Mouse (Mus musculus): ENCODE data around the gene Pkn1. TPM values are rescaled to one million over a fixed set of nuclear protein-coding genes. Genes with fewer than 3 reads are reported as not detected.

Pkn1 gene
- polyA plus RNA-seq, 1 experiment from 2014 or later: 37.0 TPM

GRCm38 (mm10) chr8:83695351-83696106 lies 3.5 kb downstream of the Pkn1 start:
- H3K4me3 ChIP-seq (ENCODE audit: low read depth, low read length): no peak overlapping the region
- no peaks in the 10 kb centered on the region for H3K9me3 ChIP-seq (ENCODE audit: control insufficient read depth)
- H3K9ac ChIP-seq (ENCODE audit: low read depth, low read length): no peak overlapping the region
- H3K27ac ChIP-seq (ENCODE audit: low read depth, low read length): no peak overlapping the region
- no peaks in the 10 kb centered on the region for H3K27me3 ChIP-seq (replicated peaks; ENCODE audit: control insufficient read depth, insufficient read depth, low read length)
- TF ChIP-seq CTCF (IDR thresholded peaks at IDR 0.05; ENCODE audit: low read depth): no peak
- ATAC-seq: no peak
- peaks cover 27% of the 10 kb centered on the region for H3K36me3 ChIP-seq (ENCODE audit: control insufficient read depth, insufficient read depth)
- peak overlapping the region; percentile 24; the same call in 1 of the 2 replicates for H3K4me2 ChIP-seq (replicated peaks; ENCODE audit: low read depth)
- WGBS: 64% methylated on average over 17 of the region's 17 CpGs
- no peaks in the 10 kb centered on the region for H3K4me1 ChIP-seq (replicated peaks; ENCODE audit: control insufficient read depth, insufficient read depth, low read length)

- no peak overlapping the region for H3K9ac ChIP-seq (ENCODE audit: low read depth, low read length)
- no peak for ATAC-seq
- 64% methylated on average over 11 of the region's 11 CpGs for WGBS
- H3K27me3 ChIP-seq (replicated peaks; ENCODE audit: control insufficient read depth, insufficient read depth, low read length): no peaks in the 10 kb centered on the region
- no peak overlapping the region; the same call in 1 of the 2 replicates for H3K27ac ChIP-seq (ENCODE audit: low read depth, low read length)
- no peaks in the 10 kb centered on the region for H3K9me3 ChIP-seq (ENCODE audit: control insufficient read depth)
- no peak overlapping the region for H3K4me2 ChIP-seq (replicated peaks; ENCODE audit: low read depth)
- peaks cover 36% of the 10 kb centered on the region for H3K36me3 ChIP-seq (ENCODE audit: control insufficient read depth, insufficient read depth)
- no peaks in the 10 kb centered on the region for H3K4me1 ChIP-seq (replicated peaks; ENCODE audit: control insufficient read depth, insufficient read depth, low read length)
- H3K4me3 ChIP-seq (ENCODE audit: low read depth, low read length): no peak overlapping the region
- no peak for TF ChIP-seq CTCF (IDR thresholded peaks at IDR 0.05; ENCODE audit: low read depth)
Observed at GRCm38 (mm10) chr8:83694369-83695160, 4.4 kb downstream of the Pkn1 start.

- WGBS: 67% methylated on average over 10 of the region's 10 CpGs
- H3K9ac ChIP-seq (ENCODE audit: low read depth, low read length): no peak overlapping the region
- H3K4me1 ChIP-seq (replicated peaks; ENCODE audit: control insufficient read depth, insufficient read depth, low read length): no peaks in the 10 kb centered on the region
- H3K27ac ChIP-seq (ENCODE audit: low read depth, low read length): no peak overlapping the region; the same call in 1 of the 2 replicates
- no peaks in the 10 kb centered on the region for H3K9me3 ChIP-seq (ENCODE audit: control insufficient read depth)
- no peaks in the 10 kb centered on the region for H3K27me3 ChIP-seq (replicated peaks; ENCODE audit: control insufficient read depth, insufficient read depth, low read length)
- ATAC-seq: no peak
- peaks cover 41% of the 10 kb centered on the region for H3K36me3 ChIP-seq (ENCODE audit: control insufficient read depth, insufficient read depth)
- H3K4me3 ChIP-seq (ENCODE audit: low read depth, low read length): no peak overlapping the region
- H3K4me2 ChIP-seq (replicated peaks; ENCODE audit: low read depth): no peak overlapping the region
- no peak for TF ChIP-seq CTCF (IDR thresholded peaks at IDR 0.05; ENCODE audit: low read depth)
Observed at GRCm38 (mm10) chr8:83693609-83694236, 5.3 kb downstream of the Pkn1 start.

- no peaks in the 10 kb centered on the region for H3K9me3 ChIP-seq (ENCODE audit: control insufficient read depth)
- no peak overlapping the region for H3K4me2 ChIP-seq (replicated peaks; ENCODE audit: low read depth)
- H3K36me3 ChIP-seq (ENCODE audit: control insufficient read depth, insufficient read depth): peaks cover 67% of the 10 kb centered on the region
- ATAC-seq: no peak
- no peak for TF ChIP-seq CTCF (IDR thresholded peaks at IDR 0.05; ENCODE audit: low read depth)
- no peaks in the 10 kb centered on the region for H3K27me3 ChIP-seq (replicated peaks; ENCODE audit: control insufficient read depth, insufficient read depth, low read length)
- H3K4me3 ChIP-seq (ENCODE audit: low read depth, low read length): no peak overlapping the region
- no peak overlapping the region for H3K27ac ChIP-seq (ENCODE audit: low read depth, low read length)
- H3K4me1 ChIP-seq (replicated peaks; ENCODE audit: control insufficient read depth, insufficient read depth, low read length): no peaks in the 10 kb centered on the region
- 92% methylated on average over 6 of the region's 6 CpGs for WGBS
- H3K9ac ChIP-seq (ENCODE audit: low read depth, low read length): no peak overlapping the region
Observed at GRCm38 (mm10) chr8:83689264-83689663, 9.7 kb downstream of the Pkn1 start.

GRCm38 (mm10) chr8:83684517-83684916 lies 14.5 kb downstream of the Pkn1 start:
- ATAC-seq: no peak
- Histone ChIP-seq H3K4me1 (replicated peaks; ENCODE audit: control insufficient read depth, insufficient read depth, low read length) (no peaks in the 10 kb centered on the region), H3K4me3 (ENCODE audit: low read depth, low read length) (no peak overlapping the region), H3K27me3 (replicated peaks; ENCODE audit: control insufficient read depth, insufficient read depth, low read length) (no peaks in the 10 kb centered on the region), H3K36me3 (ENCODE audit: control insufficient read depth, insufficient read depth) (peaks cover 76% of the 10 kb centered on the region), H3K9me3 (ENCODE audit: control insufficient read depth) (no peaks in the 10 kb centered on the region), H3K9ac (ENCODE audit: low read depth, low read length) (no peak overlapping the region), H3K4me2 (replicated peaks; ENCODE audit: low read depth) (no peak overlapping the region), H3K27ac (ENCODE audit: low read depth, low read length) (no peak overlapping the region)
- no peak for TF ChIP-seq CTCF (IDR thresholded peaks at IDR 0.05; ENCODE audit: low read depth)
- 94% methylated on average over 9 of the region's 9 CpGs for WGBS

GRCm38 (mm10) chr8:83681099-83681498 lies 17.9 kb downstream of the Pkn1 start:
- no peak for ATAC-seq
- H3K36me3 ChIP-seq (ENCODE audit: control insufficient read depth, insufficient read depth): peaks cover 93% of the 10 kb centered on the region
- no peak overlapping the region for H3K4me2 ChIP-seq (replicated peaks; ENCODE audit: low read depth)
- 44% methylated on average over 6 of the region's 6 CpGs for WGBS
- no peaks in the 10 kb centered on the region for H3K9me3 ChIP-seq (ENCODE audit: control insufficient read depth)
- no peak for TF ChIP-seq CTCF (IDR thresholded peaks at IDR 0.05; ENCODE audit: low read depth)
- no peak overlapping the region for H3K27ac ChIP-seq (ENCODE audit: low read depth, low read length)
- no peak overlapping the region for H3K9ac ChIP-seq (ENCODE audit: low read depth, low read length)
- H3K27me3 ChIP-seq (replicated peaks; ENCODE audit: control insufficient read depth, insufficient read depth, low read length): no peaks in the 10 kb centered on the region
- H3K4me1 ChIP-seq (replicated peaks; ENCODE audit: control insufficient read depth, insufficient read depth, low read length): no peaks in the 10 kb centered on the region
- H3K4me3 ChIP-seq (ENCODE audit: low read depth, low read length): no peak overlapping the region

All from intestine, postnatal 0 days (tissue).